Mouse (Mus musculus) limb, embryonic 14.5 days (tissue): ENCODE results near the gene Dffb. TPM values are rescaled to one million over a fixed set of nuclear protein-coding genes. Genes with fewer than 3 reads are reported as not detected.

Source experiments
- ATAC-seq: fragments of 200-750 bp; cut with Nextera tagmentation; 2 replicates; pipeline ENCODE4 v1.8.0; 2017; ENCODE audit warnings: low read depth, moderate number of reproducible peaks, moderate TSS enrichment; ENCODE audit not compliant: low FRiP score
- DNase-seq: peaks from one replicate; pipeline ENCODE4 v3.0.0-alpha.2; 2015; ENCODE audit warnings: low spot score
- H3K27ac ChIP-seq: fragments of 300-500 bp; sonication (generic); replicated peaks from 2 replicates; pipeline ENCODE4 v1.5.1; 2014; ENCODE audit warnings: low read depth, mild to moderate bottlenecking, low read length, moderate library complexity, mixed read lengths
- H3K27me3 ChIP-seq: fragments of 300-500 bp; sonication (generic); 2 replicates; pipeline ENCODE4 v1.6.1; 2014; ENCODE audit warnings: low read length, mixed read lengths; ENCODE audit not compliant: control insufficient read depth, insufficient read depth
- H3K36me3 ChIP-seq: fragments of 300-500 bp; sonication (generic); 2 replicates; pipeline ENCODE4 v1.6.1; 2014; ENCODE audit warnings: mild to moderate bottlenecking, low read length, moderate library complexity, mixed read lengths; ENCODE audit not compliant: control insufficient read depth, insufficient read depth
- H3K4me1 ChIP-seq: fragments of 300-500 bp; sonication (generic); 2 replicates; pipeline ENCODE4 v1.6.1; 2014; ENCODE audit warnings: antibody characterized with exemption, low read length, mixed read lengths; ENCODE audit not compliant: control insufficient read depth, insufficient read depth
- H3K4me2 ChIP-seq: fragments of 300-500 bp; sonication (generic); replicated peaks from 2 replicates; pipeline ENCODE4 v1.6.1; 2014; ENCODE audit warnings: low read depth, mild to moderate bottlenecking, low read length, moderate library complexity; ENCODE audit not compliant: severe bottlenecking
- H3K4me3 ChIP-seq: fragments of 300-500 bp; sonication (generic); replicated peaks from 2 replicates; pipeline ENCODE4 v1.5.1; 2014; ENCODE audit warnings: low read length
- H3K9ac ChIP-seq: fragments of 300-500 bp; sonication (generic); 2 replicates; pipeline ENCODE4 v1.6.1; 2014; ENCODE audit warnings: mild to moderate bottlenecking, low read depth, low read length, moderate library complexity; ENCODE audit not compliant: severe bottlenecking
- H3K9me3 ChIP-seq: fragments of 300-500 bp; sonication (generic); 2 replicates; pipeline ENCODE4 v1.6.1; 2016; ENCODE audit warnings: low read length; ENCODE audit not compliant: control insufficient read depth
- POLR2A ChIP-seq: fragments of 200-500 bp; IDR thresholded peaks from 2 replicates; pipeline ENCODE4 v1.8.0; 2012; ENCODE audit warnings: inconsistent platforms, mild to moderate bottlenecking, moderate library complexity, borderline replicate concordance; ENCODE audit not compliant: insufficient read depth, insufficient read length; ENCODE audit errors: extremely low read depth
- WGBS: fragments of 180-500 bp; shearing (Covaris S2); extraction: QIAGEN DNeasy Blood & Tissue Kit; methylation state at CpG from one replicate; pipeline ENCODE4 v1.1.7; 2014; 5-methylcytosine and 5-hydroxymethylcytosine counted together
- polyA plus RNA-seq, 2 experiments: library from polyadenylated mRNA; depleted of rRNA in 1 of 2; stranded (reverse) in 1 of 2; unstranded in 1 of 2; fragments of >200 nt; fragmentation: Nextera tagmentation in 1 of 2; extraction: Ambion mirVana in 1 of 2; gene quantifications; 2 replicates each; pipeline versions ENCODE4 v1.2.1 to v1.2.3; 2012 to 2014

Gene Dffb
- polyA plus RNA-seq, 2 experiments = 10.5 to 28.8 TPM

GRCm38 (mm10) chr4:153951150-153951549, 23.8 kb downstream of the Dffb start:
- Histone ChIP-seq H3K4me1 (peaks cover 6% of the 10 kb centered on the region; the same call in 1 of the 2 replicates), H3K36me3 (no peaks in the 10 kb centered on the region), H3K27me3 (no peaks in the 10 kb centered on the region), H3K27ac (no peak overlapping the region), H3K9ac (no peak overlapping the region), H3K4me2 (no peak overlapping the region), H3K4me3 (no peak overlapping the region), H3K9me3 (no peaks in the 10 kb centered on the region)
- DNase-seq = no peak
- no peak for ATAC-seq
- WGBS = 59% methylated on average over 3 of the region's 3 CpGs
- no peak for TF ChIP-seq POLR2A

- H3K4me2 ChIP-seq = no peak overlapping the region
- H3K9me3 ChIP-seq = no peaks in the 10 kb centered on the region
- 62% methylated on average over 2 of the region's 2 CpGs for WGBS
- no peak for TF ChIP-seq POLR2A
- no peak overlapping the region for H3K9ac ChIP-seq
- ATAC-seq (no peak), DNase-seq (no peak)
- H3K27ac ChIP-seq = no peak overlapping the region
- no peaks in the 10 kb centered on the region for H3K27me3 ChIP-seq
- no peaks in the 10 kb centered on the region for H3K36me3 ChIP-seq
- H3K4me1 ChIP-seq = peaks cover 6% of the 10 kb centered on the region; the same call in 1 of the 2 replicates
- H3K4me3 ChIP-seq = no peak overlapping the region
Measured at GRCm38 (mm10) chr4:153950372-153950771, 24.6 kb downstream of the Dffb start.

GRCm38 (mm10) chr4:153945741-153946140, 29.2 kb downstream of the Dffb start:
- H3K9ac ChIP-seq = no peak overlapping the region
- H3K4me2 ChIP-seq = no peak overlapping the region
- ATAC-seq (no peak), DNase-seq (no peak)
- H3K4me3 ChIP-seq = no peak overlapping the region
- no peaks in the 10 kb centered on the region for H3K9me3 ChIP-seq
- WGBS = 39% methylated on average over 6 of the region's 6 CpGs
- no peaks in the 10 kb centered on the region for H3K4me1 ChIP-seq
- no peaks in the 10 kb centered on the region for H3K27me3 ChIP-seq
- H3K36me3 ChIP-seq = no peaks in the 10 kb centered on the region
- no peak for TF ChIP-seq POLR2A
- H3K27ac ChIP-seq = no peak overlapping the region

- Histone ChIP-seq H3K4me3 (no peak overlapping the region), H3K9me3 (no peaks in the 10 kb centered on the region), H3K4me2 (no peak overlapping the region), H3K9ac (no peak overlapping the region), H3K27me3 (no peaks in the 10 kb centered on the region), H3K36me3 (no peaks in the 10 kb centered on the region), H3K27ac (no peak overlapping the region), H3K4me1 (no peaks in the 10 kb centered on the region)
- 54% methylated on average over 6 of the region's 6 CpGs for WGBS
- DNase-seq (no peak), ATAC-seq (no peak)
- TF ChIP-seq POLR2A = no peak
Measured at GRCm38 (mm10) chr4:153944261-153944660, 30.7 kb downstream of the Dffb start.

- H3K9me3 ChIP-seq = no peaks in the 10 kb centered on the region
- no peaks in the 10 kb centered on the region for H3K27me3 ChIP-seq
- ATAC-seq (no peak), DNase-seq (no peak)
- 69% methylated on average over 4 of the region's 4 CpGs for WGBS
- no peak overlapping the region for H3K9ac ChIP-seq
- no peaks in the 10 kb centered on the region for H3K36me3 ChIP-seq
- H3K4me3 ChIP-seq = no peak overlapping the region
- TF ChIP-seq POLR2A = no peak
- H3K27ac ChIP-seq = no peak overlapping the region
- H3K4me2 ChIP-seq = no peak overlapping the region
- H3K4me1 ChIP-seq = no peaks in the 10 kb centered on the region
Measured at GRCm38 (mm10) chr4:153943243-153943642, 31.7 kb downstream of the Dffb start.

- DNase-seq = no peak
- WGBS = 72% methylated on average over 4 of the region's 4 CpGs
- Histone ChIP-seq H3K4me2 (no peak overlapping the region), H3K27me3 (no peaks in the 10 kb centered on the region), H3K9ac (no peak overlapping the region), H3K27ac (no peak overlapping the region), H3K4me1 (no peaks in the 10 kb centered on the region), H3K4me3 (no peak overlapping the region), H3K9me3 (no peaks in the 10 kb centered on the region), H3K36me3 (no peaks in the 10 kb centered on the region)
- no peak for TF ChIP-seq POLR2A
- no peak for ATAC-seq
Measured at GRCm38 (mm10) chr4:153929921-153930320, 45.0 kb downstream of the Dffb start.
